Mouse (Mus musculus) E14TG2a.4 (cell line): ENCODE results near the gene Tet3.

Experiments
- H3K27me3 ChIP-seq: 2 replicates; pipeline ENCODE4 v1.6.1; 2014; ENCODE audit warnings: low read length, control low read depth; ENCODE audit not compliant: insufficient read depth
- H3K36me3 ChIP-seq: 2 replicates; pipeline ENCODE4 v1.6.1; 2014; ENCODE audit warnings: low read length, control low read depth; ENCODE audit not compliant: insufficient read depth
- H3K4me1 ChIP-seq: replicated peaks from 2 replicates; pipeline ENCODE4 v1.6.1; 2014; ENCODE audit warnings: low read depth, low read length, control low read depth
- H3K4me3 ChIP-seq: replicated peaks from 2 replicates; pipeline ENCODE4 v1.5.1; 2014; ENCODE audit warnings: mild to moderate bottlenecking, low read length
- H3K9me3 ChIP-seq: 2 replicates; pipeline ENCODE4 v1.6.1; 2014; ENCODE audit warnings: low read length, control low read depth
- CTCF ChIP-seq: conservative IDR thresholded peaks from 2 replicates; pipeline ENCODE4 v1.5.1; 2014; ENCODE audit warnings: low read length
- NANOG ChIP-seq: IDR thresholded peaks from 2 replicates; pipeline ENCODE4 v1.6.1; 2014; ENCODE audit warnings: borderline replicate concordance, low read length, mixed read lengths
- POU5F1 ChIP-seq: IDR thresholded peaks from 2 replicates; pipeline ENCODE4 v1.6.1; 2014; ENCODE audit warnings: low read length, borderline replicate concordance

Tet3 gene

GRCm38 (mm10) chr6:83483776-83484175, 24.9 kb upstream of the Tet3 start:
- Histone ChIP-seq H3K27me3 (no peaks in the 10 kb centered on the region), H3K4me1 (no peaks in the 10 kb centered on the region), H3K4me3 (no peak overlapping the region), H3K9me3 (peaks cover 3% of the 10 kb centered on the region; the same call in 1 of the 2 replicates), H3K36me3 (peaks cover 75% of the 10 kb centered on the region)
- no peak for TF ChIP-seq CTCF
- TF ChIP-seq NANOG: no peak
- no peak for TF ChIP-seq POU5F1

GRCm38 (mm10) chr6:83482418-83483085, 23.7 kb upstream of the Tet3 start:
- no peak for TF ChIP-seq NANOG
- no peak for TF ChIP-seq POU5F1
- no peak for TF ChIP-seq CTCF
- Histone ChIP-seq H3K36me3 (peaks cover 63% of the 10 kb centered on the region), H3K4me3 (no peak overlapping the region), H3K4me1 (no peaks in the 10 kb centered on the region), H3K9me3 (peaks cover 3% of the 10 kb centered on the region; the same call in 1 of the 2 replicates), H3K27me3 (no peaks in the 10 kb centered on the region)

- Histone ChIP-seq H3K9me3 (peaks cover 3% of the 10 kb centered on the region; the same call in 1 of the 2 replicates), H3K36me3 (peaks cover 45% of the 10 kb centered on the region), H3K4me3 (no peak overlapping the region), H3K4me1 (no peaks in the 10 kb centered on the region), H3K27me3 (0 out of 2 replicates have a peak, but pooled peaks cover 4% of the 10 kb centered on the region)
- TF ChIP-seq POU5F1: no peak
- TF ChIP-seq CTCF: no peak
- no peak for TF ChIP-seq NANOG
Observed at GRCm38 (mm10) chr6:83480019-83480655, 21.3 kb upstream of the Tet3 start.

- Histone ChIP-seq H3K27me3 (0 out of 2 replicates have a peak, but pooled peaks cover 6% of the 10 kb centered on the region), H3K36me3 (peaks cover 36% of the 10 kb centered on the region), H3K4me3 (no peak overlapping the region), H3K4me1 (no peaks in the 10 kb centered on the region), H3K9me3 (peaks cover 3% of the 10 kb centered on the region; the same call in 1 of the 2 replicates)
- TF ChIP-seq NANOG (no peak), CTCF (no peak), POU5F1 (no peak)
Observed at GRCm38 (mm10) chr6:83479193-83479592, 20.3 kb upstream of the Tet3 start.

GRCm38 (mm10) chr6:83478628-83479027, 19.7 kb upstream of the Tet3 start:
- Histone ChIP-seq H3K4me3 (no peak overlapping the region), H3K4me1 (no peaks in the 10 kb centered on the region), H3K9me3 (peaks cover 3% of the 10 kb centered on the region; the same call in 1 of the 2 replicates), H3K27me3 (0 out of 2 replicates have a peak, but pooled peaks cover 8% of the 10 kb centered on the region), H3K36me3 (peaks cover 36% of the 10 kb centered on the region)
- no peak for TF ChIP-seq POU5F1

- peaks cover 3% of the 10 kb centered on the region; the same call in 1 of the 2 replicates for H3K9me3 ChIP-seq
- H3K4me3 ChIP-seq: no peak overlapping the region
- H3K27me3 ChIP-seq: 0 out of 2 replicates have a peak, but pooled peaks cover 8% of the 10 kb centered on the region
- H3K4me1 ChIP-seq: no peaks in the 10 kb centered on the region
- H3K36me3 ChIP-seq: peaks cover 36% of the 10 kb centered on the region
- TF ChIP-seq POU5F1: no peak
- peak; percentile 33 for TF ChIP-seq CTCF
- TF ChIP-seq NANOG: no peak
Observed at GRCm38 (mm10) chr6:83478217-83478616, 19.3 kb upstream of the Tet3 start.

GRCm38 (mm10) chr6:83475431-83475830, 16.5 kb upstream of the Tet3 start:
- Histone ChIP-seq H3K9me3 (peaks cover under 1% of the 10 kb centered on the region; the same call in 1 of the 2 replicates), H3K36me3 (peaks cover 13% of the 10 kb centered on the region), H3K27me3 (0 out of 2 replicates have a peak, but pooled peaks cover 8% of the 10 kb centered on the region), H3K4me3 (no peak overlapping the region), H3K4me1 (no peaks in the 10 kb centered on the region)
- TF ChIP-seq CTCF (no peak), POU5F1 (no peak), NANOG (no peak)

- H3K4me3 ChIP-seq: no peak overlapping the region
- 0 out of 2 replicates have a peak, but pooled peaks cover 8% of the 10 kb centered on the region for H3K27me3 ChIP-seq
- H3K4me1 ChIP-seq: no peaks in the 10 kb centered on the region
- no peaks in the 10 kb centered on the region for H3K9me3 ChIP-seq
- no peak for TF ChIP-seq CTCF
- no peak for TF ChIP-seq NANOG
- no peak for TF ChIP-seq POU5F1
- H3K36me3 ChIP-seq: no peaks in the 10 kb centered on the region
Observed at GRCm38 (mm10) chr6:83473240-83473639, 14.4 kb upstream of the Tet3 start.
